Mouse (Mus musculus): Measurements from ENCODE around the gene Pum3. TPM values are rescaled to one million over a fixed set of nuclear protein-coding genes. Genes with fewer than 3 reads are reported as not detected.

Gene Pum3
- total RNA-seq, 2 experiments from 2014 or later, result 109 to 146 TPM

Other genes starting within 250 kb of the Pum3 start
- gene Vldlr, start 213.3 kb downstream of the Pum3 start, total RNA-seq (2014; fragmentation: Nextera tagmentation), result 0.37 and 0.53 TPM in 2 replicates
- gene Vldlr, start 213.3 kb downstream of the Pum3 start, total RNA-seq (2017), result 0.57 and 2.2 TPM in 2 replicates
- not detected in 2 replicates for gene Kcnv2, start 107.2 kb downstream of the Pum3 start, total RNA-seq (2014; fragmentation: Nextera tagmentation)
- gene Kcnv2, start 107.2 kb downstream of the Pum3 start, total RNA-seq (2017), result not detected in 2 replicates